Mouse (Mus musculus): ENCODE results near the gene Spata48. TPM values are rescaled to one million over a fixed set of nuclear protein-coding genes. Genes with fewer than 3 reads are reported as not detected.
A peak's percentile ranks its signal among the peaks of the same experiment; 100 is the strongest.

Spata48 gene
- total and polyA plus RNA-seq, 3 experiments, result 0.15 to 1.1 TPM; not detected in 1

- no peak for DNase-seq (ENCODE audit: low read depth, low spot score)
- no peaks in the 10 kb centered on the region for H3K36me3 ChIP-seq (ENCODE audit: control insufficient read depth in 1 of 2, insufficient read depth in 2 of 2, low read length in 2 of 2)
- no peaks in the 10 kb centered on the region for H3K79me2 ChIP-seq (ENCODE audit: control insufficient read depth, insufficient read depth, low read length, poor library complexity)
- no peaks in the 10 kb centered on the region for H3K9me3 ChIP-seq (replicated peaks; ENCODE audit: insufficient read depth, low read length)
- H3K4me3 ChIP-seq (ENCODE audit: control insufficient read depth in 1 of 2, insufficient read depth in 1 of 2, low read depth in 2 of 2, low read length in 2 of 2), result no peak overlapping the region
- H3K27me3 ChIP-seq (ENCODE audit: control insufficient read depth in 1 of 2, insufficient read depth in 2 of 2, low read length in 2 of 2), result no peaks in the 10 kb centered on the region; a peak in 1 of 4 replicates
- no peak overlapping the region for H3K27ac ChIP-seq (ENCODE audit: control insufficient read depth, low read depth, low read length)
- peaks cover 0 to 3% of the 10 kb centered on the region in 2 experiments; a peak in 1 of 4 replicates for H3K4me1 ChIP-seq (ENCODE audit: control insufficient read depth in 1 of 2, insufficient read depth in 2 of 2, low read length in 2 of 2)
- 0 out of 2 replicates have a peak, but pooled peaks have one; percentile 41 for TF ChIP-seq GATA1 (IDR thresholded peaks at IDR 0.05; ENCODE audit: low read depth, low read length)
- no peak for TF ChIP-seq MEF2A (IDR thresholded peaks at IDR 0.05; ENCODE audit: extremely low read depth, insufficient replicate concordance, low read depth, low read length, poor library complexity, severe bottlenecking)
- peak; percentile 62; the same call in 1 of the 2 replicates for TF ChIP-seq NRF1 (IDR thresholded peaks at IDR 0.05; ENCODE audit: insufficient read depth, low read depth, low read length, poor library complexity, severe bottlenecking)
- H3K9ac ChIP-seq (ENCODE audit: control insufficient read depth, low read depth, low read length, poor library complexity, severe bottlenecking), result no peak overlapping the region
These were observed 22.5 kb downstream of the Spata48 start for GRCm38 (mm10) chr11:11484378-11484777.

GRCm38 (mm10) chr11:11492044-11492443, 30.1 kb downstream of the Spata48 start:
- no peak for TF ChIP-seq E2F4 (IDR thresholded peaks at IDR 0.05; ENCODE audit: borderline replicate concordance, low read depth, low read length)
- no peak for TF ChIP-seq MYB (IDR thresholded peaks at IDR 0.05; ENCODE audit: low read depth, low read length)
- TF ChIP-seq NRF1 (IDR thresholded peaks at IDR 0.05; ENCODE audit: insufficient read depth, low read depth, low read length, poor library complexity, severe bottlenecking), result no peak
- no peak for TF ChIP-seq ZNF384 (IDR thresholded peaks at IDR 0.05; ENCODE audit: low read depth, low read length)
- no peak for TF ChIP-seq MYC (IDR thresholded peaks at IDR 0.05; ENCODE audit: low read depth, low read length)
- no peak for TF ChIP-seq ZC3H11A (IDR thresholded peaks at IDR 0.05; ENCODE audit: low read depth, low read length)
- no peak for TF ChIP-seq TBP (IDR thresholded peaks at IDR 0.05; ENCODE audit: low read depth, low read length)
- no peak for TF ChIP-seq CHD1 (IDR thresholded peaks at IDR 0.05; ENCODE audit: low read depth, low read length)
- TF ChIP-seq ZKSCAN1 (IDR thresholded peaks at IDR 0.05; ENCODE audit: low read depth, low read length), result no peak
- no peak for TF ChIP-seq JUND (IDR thresholded peaks at IDR 0.05; ENCODE audit: low read depth, low read length)
- TF ChIP-seq TAL1 (IDR thresholded peaks at IDR 0.05; ENCODE audit: low read length), result no peak
- no peaks in the 10 kb centered on the region for H3K79me2 ChIP-seq (ENCODE audit: control insufficient read depth, insufficient read depth, low read length, poor library complexity)
- no peak overlapping the region for H3K4me3 ChIP-seq (ENCODE audit: control insufficient read depth in 1 of 2, insufficient read depth in 1 of 2, low read depth in 2 of 2, low read length in 2 of 2)
- no peak overlapping the region for H3K27ac ChIP-seq (ENCODE audit: control insufficient read depth, low read depth, low read length)
- peaks cover 0 to 6% of the 10 kb centered on the region in 2 experiments; a peak in 2 of 4 replicates for H3K4me1 ChIP-seq (ENCODE audit: control insufficient read depth in 1 of 2, insufficient read depth in 2 of 2, low read length in 2 of 2)
- H3K27me3 ChIP-seq (ENCODE audit: control insufficient read depth in 1 of 2, insufficient read depth in 2 of 2, low read length in 2 of 2), result no peaks in the 10 kb centered on the region
- H3K9ac ChIP-seq (ENCODE audit: control insufficient read depth, low read depth, low read length, poor library complexity, severe bottlenecking), result no peak overlapping the region
- peaks cover 0 to 8% of the 10 kb centered on the region in 2 experiments; a peak in 2 of 4 replicates for H3K36me3 ChIP-seq (ENCODE audit: control insufficient read depth in 1 of 2, insufficient read depth in 2 of 2, low read length in 2 of 2)
- H3K9me3 ChIP-seq (replicated peaks; ENCODE audit: insufficient read depth, low read length), result no peaks in the 10 kb centered on the region
- no peak for DNase-seq (ENCODE audit: low read depth, low spot score)

GRCm38 (mm10) chr11:11495697-11496096, 33.8 kb downstream of the Spata48 start:
- DNase-seq (ENCODE audit: low read depth, low spot score), result peak; percentile 75
- TF ChIP-seq JUND (IDR thresholded peaks at IDR 0.05; ENCODE audit: low read depth, low read length), result no peak
- peak in 1 of 2 experiments; percentile 8; a peak in 1 of 4 replicates for TF ChIP-seq EP300 (IDR thresholded peaks at IDR 0.05; ENCODE audit: low read depth in 1 of 2, low read length in 2 of 2)
- Histone ChIP-seq H3K9me3 (replicated peaks; ENCODE audit: insufficient read depth, low read length) (no peaks in the 10 kb centered on the region), H3K4me3 (ENCODE audit: control insufficient read depth in 1 of 2, insufficient read depth in 1 of 2, low read depth in 2 of 2, low read length in 2 of 2) (no peak overlapping the region), H3K79me2 (ENCODE audit: control insufficient read depth, insufficient read depth, low read length, poor library complexity) (no peaks in the 10 kb centered on the region), H3K4me1 (ENCODE audit: control insufficient read depth in 1 of 2, insufficient read depth in 2 of 2, low read length in 2 of 2) (peaks cover 0 to 6% of the 10 kb centered on the region in 2 experiments; a peak in 2 of 4 replicates), H3K9ac (ENCODE audit: control insufficient read depth, low read depth, low read length, poor library complexity, severe bottlenecking) (no peak overlapping the region), H3K27me3 (ENCODE audit: control insufficient read depth in 1 of 2, insufficient read depth in 2 of 2, low read length in 2 of 2) (no peaks in the 10 kb centered on the region), H3K36me3 (ENCODE audit: control insufficient read depth in 1 of 2, insufficient read depth in 2 of 2, low read length in 2 of 2) (peaks cover 0 to 10% of the 10 kb centered on the region in 2 experiments; a peak in 2 of 4 replicates), H3K27ac (ENCODE audit: control insufficient read depth, low read depth, low read length) (no peak overlapping the region)
